Mouse (Mus musculus) granulocyte monocyte progenitor cell, adult 5-6 weeks (primary cell): ENCODE results near the gene Rilpl1. TPM values are rescaled to one million over a fixed set of nuclear protein-coding genes. Genes with fewer than 3 reads are reported as not detected.
"Not testable (repeated sequence)": the region's sequence is repeated elsewhere in the genome, so short reads cannot be mapped to it uniquely, and the experiment has no call there.

Experiments
- ATAC-seq: replicated peaks from 2 replicates; pipeline ENCODE4 v1.8.0; 2016; ENCODE audit warnings: mild to moderate bottlenecking, moderate TSS enrichment, inconsistent platforms; ENCODE audit not compliant: poor library complexity, severe bottlenecking
- total RNA-seq, 2 experiments: library from RNA; stranded (forward) in 1 of 2; stranded (reverse) in 1 of 2; fragments of 200-712, 200-1000 nt in 1 of 2; fragments of >200 nt in 1 of 2; fragmentation: Nextera tagmentation in 1 of 2; gene quantifications; 2 replicates each; pipeline ENCODE4 v1.2.3; 2014 to 2017

Gene Rilpl1
- total RNA-seq, 2 experiments from 2014 or later, result not detected

- no peak for ATAC-seq
These were observed 366 bp upstream of the Rilpl1 start for GRCm38 (mm10) chr5:124531583-124531930.

- ATAC-seq, result peak; percentile 73
These were observed 1.5 kb downstream of the Rilpl1 start for GRCm38 (mm10) chr5:124529697-124530096.

GRCm38 (mm10) chr5:124529191-124529651 is 2.0 kb downstream of the Rilpl1 start:
- ATAC-seq, result no peak

GRCm38 (mm10) chr5:124528791-124529190 is 2.4 kb downstream of the Rilpl1 start:
- no peak for ATAC-seq

- no peak for ATAC-seq
These were observed 2.8 kb downstream of the Rilpl1 start for GRCm38 (mm10) chr5:124528351-124528750.

GRCm38 (mm10) chr5:124524943-124525342 is 6.2 kb downstream of the Rilpl1 start:
- ATAC-seq, result peak; percentile 18; the same call in 1 of the 2 replicates

GRCm38 (mm10) chr5:124523032-124523431 is 8.2 kb downstream of the Rilpl1 start:
- ATAC-seq, result no peak

GRCm38 (mm10) chr5:124521588-124521987 is 9.6 kb downstream of the Rilpl1 start:
- peak; percentile 77 for ATAC-seq

GRCm38 (mm10) chr5:124518648-124519047 is 12.5 kb downstream of the Rilpl1 start:
- no peak for ATAC-seq

GRCm38 (mm10) chr5:124515789-124516188 is 15.4 kb downstream of the Rilpl1 start:
- peak; percentile 52 for ATAC-seq

GRCm38 (mm10) chr5:124510536-124511050 is 20.6 kb downstream of the Rilpl1 start:
- ATAC-seq, result no peak

- ATAC-seq, result no peak
These were observed 21.4 kb downstream of the Rilpl1 start for GRCm38 (mm10) chr5:124509742-124510237.

GRCm38 (mm10) chr5:124509200-124509599 is 22.0 kb downstream of the Rilpl1 start:
- ATAC-seq, result no peak

GRCm38 (mm10) chr5:124506731-124507359 is 24.3 kb downstream of the Rilpl1 start:
- ATAC-seq, result peak; percentile 95

GRCm38 (mm10) chr5:124505235-124505634 is 26.0 kb downstream of the Rilpl1 start:
- ATAC-seq, result no peak

- ATAC-seq, result no peak
These were observed 27.4 kb downstream of the Rilpl1 start for GRCm38 (mm10) chr5:124503742-124504141.

- ATAC-seq, result no peak
These were observed 29.6 kb downstream of the Rilpl1 start for GRCm38 (mm10) chr5:124501541-124501940.

GRCm38 (mm10) chr5:124500573-124500972 is 30.6 kb downstream of the Rilpl1 start:
- no peak for ATAC-seq

GRCm38 (mm10) chr5:124500037-124500436 is 31.2 kb downstream of the Rilpl1 start:
- not testable (repeated sequence) for ATAC-seq

- ATAC-seq, result no peak
These were observed 32.2 kb downstream of the Rilpl1 start for GRCm38 (mm10) chr5:124499001-124499400.

- peak; percentile 71 for ATAC-seq
These were observed 32.8 kb downstream of the Rilpl1 start for GRCm38 (mm10) chr5:124498221-124498876.
